Mouse (Mus musculus): ENCODE measurements at regions not wholly inside any gene's neighbourhood (a gene's known extent, or its start where the extent isn't known, plus 50 kb on each side); places are given as distances from the start of the nearest gene placed in this dataset.

DNA sequence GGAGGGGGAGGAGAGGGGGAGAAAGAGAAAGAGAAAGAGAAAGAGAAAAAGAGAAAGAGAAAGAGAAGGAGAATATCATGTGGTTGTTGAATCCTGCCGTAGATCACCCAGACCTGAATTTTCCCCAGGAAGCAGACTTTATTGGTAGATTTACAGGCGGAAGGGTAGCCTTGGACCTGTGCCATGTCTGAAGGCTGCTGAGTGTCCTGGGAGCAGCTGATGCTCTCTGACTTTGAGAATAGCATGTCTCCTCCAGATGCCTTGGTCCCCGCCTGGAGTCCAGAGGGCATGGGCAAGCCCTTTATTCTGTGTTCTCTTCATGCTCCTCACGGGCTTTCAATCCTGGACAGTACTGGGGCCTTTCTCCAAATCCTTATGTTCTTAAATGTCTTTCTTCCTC, 495.4 kb upstream of the 3110018I06Rik start:
- TF ChIP-seq CTCF (IDR thresholded peaks at IDR 0.05; ENCODE audit: control insufficient read depth, insufficient read depth, insufficient read length) (no peak), MYOG (IDR thresholded peaks at IDR 0.05; ENCODE audit: control insufficient read depth, extremely low read depth, insufficient read length) (no peak), MAX (IDR thresholded peaks at IDR 0.05) (no peak)
